In the genomic region with DNA sequence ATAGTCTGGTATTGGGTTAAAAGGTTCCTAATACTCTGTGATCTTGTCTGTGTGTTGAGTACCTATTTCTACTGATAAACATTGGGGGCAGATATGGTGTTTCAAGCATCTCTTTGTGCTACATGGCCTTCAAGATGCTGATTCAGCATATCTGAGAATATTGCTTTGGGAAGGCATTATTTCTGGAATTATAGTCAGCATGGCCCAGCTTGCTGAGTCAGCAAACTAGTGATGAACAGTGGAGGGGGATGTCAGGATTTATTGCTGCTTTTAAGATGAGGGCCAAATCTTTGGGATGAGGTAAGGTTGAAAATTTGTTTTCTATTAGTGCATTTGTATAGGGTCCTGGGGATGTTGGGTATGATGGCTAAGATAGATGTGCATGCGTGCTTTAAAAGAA, we compare ENCODE assay signal across 27 mouse cellular contexts.
"Had no signal": no experiment of that assay in that cellular context is flagged by ENCODE, and none has a peak within 500 bp of the region (broad histone marks: within the 10 kb centered on the region; RNA-seq: fewer than 3 reads in every experiment).

No protein-coding gene starts in this region.

- H3K4me3 ChIP-seq: embryonic facial prominence, embryonic 10.5 days; embryonic facial prominence, embryonic 12.5 days; embryonic facial prominence, embryonic 13.5 days; embryonic facial prominence, embryonic 15.5 days; erythroblast, embryonic 14.5 days; forebrain, embryonic 10.5 days; forebrain, embryonic 12.5 days; forebrain, embryonic 13.5 days; forebrain, embryonic 15.5 days; gastrocnemius, adult 2 months; heart, adult 2 months had no signal

- H3K4me2 ChIP-seq: embryonic facial prominence, embryonic 12.5 days; embryonic facial prominence, embryonic 13.5 days; embryonic facial prominence, embryonic 15.5 days; forebrain, embryonic 12.5 days; forebrain, embryonic 13.5 days; forebrain, embryonic 15.5 days; heart, embryonic 11.5 days had no signal

- H3K27ac ChIP-seq: embryonic facial prominence, embryonic 10.5 days; embryonic facial prominence, embryonic 12.5 days; embryonic facial prominence, embryonic 13.5 days; embryonic facial prominence, embryonic 15.5 days; forebrain, embryonic 10.5 days; forebrain, embryonic 12.5 days; forebrain, embryonic 13.5 days; forebrain, embryonic 15.5 days; gastrocnemius, adult 2 months; heart, adult 2 months had no signal

- ATAC-seq: forebrain, embryonic 13.5 days; forebrain, embryonic 14.5 days; forebrain, embryonic 15.5 days; forebrain, embryonic 16.5 days; forebrain, postnatal 0 days had no signal

- DNase-seq: cerebellum, adult 9-11 months; cerebellum, postnatal 10 days; cerebellum, postnatal 14 days; cerebellum, postnatal 25 days; cerebellum, postnatal 36 days; embryo, embryonic 11 days; forebrain, postnatal 0 days; gastrocnemius, adult 2 months; gastrocnemius, postnatal 10 days; gastrocnemius, postnatal 14 days; gastrocnemius, postnatal 25 days; gastrocnemius, postnatal 36 days; heart, adult 11 months; heart, adult 18-20 months; heart, adult 2 months had no signal

- H3K9me3 ChIP-seq: embryonic facial prominence, embryonic 10.5 days; embryonic facial prominence, embryonic 12.5 days; embryonic facial prominence, embryonic 13.5 days; embryonic facial prominence, embryonic 15.5 days; forebrain, embryonic 10.5 days; forebrain, embryonic 12.5 days; forebrain, embryonic 13.5 days; forebrain, embryonic 15.5 days had no signal

- H3K27me3 ChIP-seq: embryonic facial prominence, embryonic 12.5 days; embryonic facial prominence, embryonic 13.5 days; embryonic facial prominence, embryonic 15.5 days; forebrain, embryonic 12.5 days; forebrain, embryonic 13.5 days; forebrain, embryonic 15.5 days had no signal

- H3K4me1 ChIP-seq: embryonic facial prominence, embryonic 10.5 days; embryonic facial prominence, embryonic 12.5 days; embryonic facial prominence, embryonic 13.5 days; embryonic facial prominence, embryonic 15.5 days; forebrain, embryonic 10.5 days; forebrain, embryonic 12.5 days; forebrain, embryonic 13.5 days; forebrain, embryonic 15.5 days had no signal

- H3K36me3 ChIP-seq: embryonic facial prominence, embryonic 10.5 days; embryonic facial prominence, embryonic 12.5 days; embryonic facial prominence, embryonic 13.5 days; embryonic facial prominence, embryonic 15.5 days; forebrain, embryonic 10.5 days; forebrain, embryonic 12.5 days; forebrain, embryonic 15.5 days had no signal

- H3K9ac ChIP-seq: embryonic facial prominence, embryonic 12.5 days; embryonic facial prominence, embryonic 13.5 days; embryonic facial prominence, embryonic 15.5 days; forebrain, embryonic 12.5 days; forebrain, embryonic 13.5 days; forebrain, embryonic 15.5 days; forebrain, postnatal 0 days had no signal
